Mouse (Mus musculus): ENCODE results near the gene Dip2b.

- no peak for TF ChIP-seq EP300 (IDR thresholded peaks at IDR 0.05; ENCODE audit: low read depth in 1 of 2, low read length in 2 of 2)
- no peak for TF ChIP-seq POLR2A (IDR thresholded peaks at IDR 0.05; ENCODE audit: control insufficient read depth in 1 of 2, insufficient read depth in 1 of 2, low read depth in 1 of 2, low read length in 2 of 2, poor library complexity in 1 of 2)
- no peak for TF ChIP-seq UBTF (IDR thresholded peaks at IDR 0.05; ENCODE audit: borderline replicate concordance, insufficient read depth, low read depth, low read length)
- TF ChIP-seq MAX (IDR thresholded peaks at IDR 0.05; ENCODE audit: low read length) = no peak
- no peak for TF ChIP-seq CTCF (IDR thresholded peaks at IDR 0.05 in 2 of 3, conservative IDR thresholded peaks at IDR 0.05 in 1 of 3; ENCODE audit: control insufficient read depth in 1 of 3, insufficient read depth in 1 of 3, low read depth in 2 of 3, low read length in 3 of 3, poor library complexity in 1 of 3, severe bottlenecking in 1 of 3)
- no peak for TF ChIP-seq MYC (IDR thresholded peaks at IDR 0.05; ENCODE audit: low read depth, low read length)
Observed at GRCm38 (mm10) chr15:100089645-100090053, 51.2 kb downstream of the Dip2b start.
